Comparison of ENCODE assay signal across 8 mouse cellular contexts in genomic region chr9:44087761-44088455, GRCm38 (mm10). TPM values are rescaled to one million over a fixed set of nuclear protein-coding genes. Genes with fewer than 3 reads are reported as not detected.
A peak's percentile ranks its signal among the peaks of the same experiment; 100 is the strongest.
DNase-seq lines count a peak whose midpoint lies in the region; ATAC-seq lines count a peak whose summit lies in the region.

No protein-coding gene starts in this region.

- no peaks in the 10 kb centered on the region for H3K9me3 ChIP-seq in liver, embryonic 11.5 days (ENCODE audit: control insufficient read depth, low read length)
- H3K9me3 ChIP-seq in stomach, embryonic 14.5 days (ENCODE audit: control insufficient read depth, low read depth, low read length): no peaks in the 10 kb centered on the region
- H3K9me3 ChIP-seq in forebrain, embryonic 16.5 days (ENCODE audit: control insufficient read depth, low read length): no peaks in the 10 kb centered on the region

- peaks cover 31% of the 10 kb centered on the region for H3K4me1 ChIP-seq in liver, embryonic 11.5 days (replicated peaks; ENCODE audit: control insufficient read depth, insufficient read depth, low read length)
- H3K4me1 ChIP-seq in stomach, embryonic 14.5 days (ENCODE audit: control insufficient read depth, insufficient read depth, low read length): peaks cover 24% of the 10 kb centered on the region
- H3K4me1 ChIP-seq in forebrain, embryonic 16.5 days (replicated peaks; ENCODE audit: control insufficient read depth, insufficient read depth, low read length): peaks cover 36% of the 10 kb centered on the region

- peaks cover 13% of the 10 kb centered on the region; the same call in 1 of the 2 replicates for H3K27me3 ChIP-seq in liver, embryonic 11.5 days (replicated peaks; ENCODE audit: control insufficient read depth, insufficient read depth, low read length)
- H3K27me3 ChIP-seq in stomach, embryonic 14.5 days (ENCODE audit: control insufficient read depth, insufficient read depth, low read length): 0 out of 2 replicates have a peak, but pooled peaks cover 6% of the 10 kb centered on the region
- H3K27me3 ChIP-seq in forebrain, embryonic 16.5 days (replicated peaks; ENCODE audit: control insufficient read depth, insufficient read depth, low read length): 0 out of 2 replicates have a peak, but pooled peaks cover 8% of the 10 kb centered on the region

- ATAC-seq in liver, embryonic 11.5 days (replicated peaks; ENCODE audit: low FRiP score): no peak
- no peak; the same call in 1 of the 2 replicates for ATAC-seq in stomach, embryonic 14.5 days (ENCODE audit: insufficient number of reproducible peaks, insufficient read depth, low FRiP score, low read depth)
- no peak for ATAC-seq in forebrain, embryonic 16.5 days

- no peak for DNase-seq in liver, embryonic 11.5 days (ENCODE audit: low spot score)
- DNase-seq in liver: no peak
- DNase-seq in cerebellum, postnatal 25 days: peak; percentile 60 to 68
- DNase-seq in heart, adult 18-20 months: peak; percentile 74 to 79
- peak; percentile 59 for DNase-seq in kidney, postnatal 10 days
- no peak for DNase-seq in lung, postnatal 10 days

- H3K27ac ChIP-seq in liver, embryonic 11.5 days (ENCODE audit: low read depth, low read length): no peak overlapping the region
- H3K27ac ChIP-seq in stomach, embryonic 14.5 days (ENCODE audit: low read length): peak overlapping the region; percentile 3; the same call in 1 of the 2 replicates
- no peak overlapping the region for H3K27ac ChIP-seq in forebrain, embryonic 16.5 days (ENCODE audit: low read length)

- no peak overlapping the region for H3K9ac ChIP-seq in liver, embryonic 11.5 days (ENCODE audit: low read depth, low read length)
- no peak overlapping the region for H3K9ac ChIP-seq in stomach, embryonic 14.5 days (replicated peaks; ENCODE audit: low read depth, low read length)
- H3K9ac ChIP-seq in forebrain, embryonic 16.5 days (replicated peaks; ENCODE audit: low read depth, low read length): no peak overlapping the region

- H3K4me3 ChIP-seq in liver, embryonic 11.5 days (ENCODE audit: low read depth, low read length): no peak overlapping the region
- H3K4me3 ChIP-seq in stomach, embryonic 14.5 days (ENCODE audit: low read depth, low read length): no peak overlapping the region
- no peak overlapping the region for H3K4me3 ChIP-seq in forebrain, embryonic 16.5 days (replicated peaks; ENCODE audit: low read length)

- peak overlapping the region; percentile 3; the same call in 1 of the 2 replicates for H3K4me2 ChIP-seq in liver, embryonic 11.5 days
- 0 out of 2 replicates have a peak overlapping the region, but pooled peaks have one; percentile 4 for H3K4me2 ChIP-seq in stomach, embryonic 14.5 days (replicated peaks; ENCODE audit: low read depth, low read length)
- no peak overlapping the region for H3K4me2 ChIP-seq in forebrain, embryonic 16.5 days (ENCODE audit: low read length)

- H3K36me3 ChIP-seq in liver, embryonic 11.5 days (ENCODE audit: control insufficient read depth, insufficient read depth, low read length): no peaks in the 10 kb centered on the region; the same call in 1 of the 2 replicates
- peaks cover 9% of the 10 kb centered on the region; the same call in 1 of the 2 replicates for H3K36me3 ChIP-seq in stomach, embryonic 14.5 days (ENCODE audit: control insufficient read depth, insufficient read depth, low read length)
- H3K36me3 ChIP-seq in forebrain, embryonic 16.5 days (ENCODE audit: control insufficient read depth, insufficient read depth): no peaks in the 10 kb centered on the region

- WGBS in liver, embryonic 11.5 days: 19% methylated on average over 15 of the region's 15 CpGs
- WGBS in stomach, embryonic 14.5 days: 5% methylated on average over 15 of the region's 15 CpGs
- WGBS in forebrain, embryonic 16.5 days: 12% methylated on average over 15 of the region's 15 CpGs

RNA-seq across cellular contexts. Expression of gene Mfrp, which starts 13.6 kb away (rescaled TPM):
- polyA plus RNA-seq in liver, embryonic 11.5 days (2014; fragmentation: Nextera tagmentation; extraction: Ambion mirVana): 0.14 TPM in 1 of 2 replicates, not detected in the other
- not detected for total RNA-seq in heart, adult 18-20 months (2021)
- polyA plus RNA-seq in stomach, embryonic 14.5 days (2014; fragmentation: Nextera tagmentation; extraction: Ambion mirVana): 0.26 and 0.28 TPM in 2 replicates
- polyA plus RNA-seq in forebrain, embryonic 16.5 days (2015; fragmentation: Nextera tagmentation; extraction: Ambion mirVana): 0.12 TPM in 1 of 2 replicates, not detected in the other

RNA-seq across cellular contexts. Expression of gene C1qtnf5, which starts 19.1 kb away (rescaled TPM):
- polyA plus RNA-seq in liver, embryonic 11.5 days (2014; fragmentation: Nextera tagmentation; extraction: Ambion mirVana): 0.13 and 0.26 TPM in 2 replicates
- 1 to 10 TPM; 5.6 to 5.9 TPM for total RNA-seq in heart, adult 18-20 months (2021)
- polyA plus RNA-seq in stomach, embryonic 14.5 days (2014; fragmentation: Nextera tagmentation; extraction: Ambion mirVana): 2.3 and 2.8 TPM in 2 replicates
- 2.3 and 2.7 TPM in 2 replicates for polyA plus RNA-seq in forebrain, embryonic 16.5 days (2015; fragmentation: Nextera tagmentation; extraction: Ambion mirVana)

RNA-seq across cellular contexts. Expression of gene Usp2, which starts 21.1 kb away (rescaled TPM):
- polyA plus RNA-seq in liver, embryonic 11.5 days (2014; fragmentation: Nextera tagmentation; extraction: Ambion mirVana): 4.4 and 7.7 TPM in 2 replicates
- total RNA-seq in heart, adult 18-20 months (2021): 10 to 100 TPM; 89.8 to 95.9 TPM
- polyA plus RNA-seq in stomach, embryonic 14.5 days (2014; fragmentation: Nextera tagmentation; extraction: Ambion mirVana): 10.5 and 15.0 TPM in 2 replicates
- polyA plus RNA-seq in forebrain, embryonic 16.5 days (2015; fragmentation: Nextera tagmentation; extraction: Ambion mirVana): 13.6 and 13.7 TPM in 2 replicates

RNA-seq across cellular contexts. Expression of gene Gm49380, which starts 25.4 kb away (rescaled TPM):
- polyA plus RNA-seq in liver, embryonic 11.5 days (2014; fragmentation: Nextera tagmentation; extraction: Ambion mirVana): not detected in 2 replicates
- under 1 TPM in 1 of 2 experiments, not detected in 1; 0.37 TPM for total RNA-seq in heart, adult 18-20 months (2021)
- 0.43 and 0.52 TPM in 2 replicates for polyA plus RNA-seq in stomach, embryonic 14.5 days (2014; fragmentation: Nextera tagmentation; extraction: Ambion mirVana)
- polyA plus RNA-seq in forebrain, embryonic 16.5 days (2015; fragmentation: Nextera tagmentation; extraction: Ambion mirVana): 0.15 and 0.16 TPM in 2 replicates

RNA-seq across cellular contexts. Expression of gene Rnf26, which starts 25.4 kb away (rescaled TPM):
- polyA plus RNA-seq in liver, embryonic 11.5 days (2014; fragmentation: Nextera tagmentation; extraction: Ambion mirVana): 61.1 and 62.3 TPM in 2 replicates
- 1 to 10 TPM; 5.9 to 6.0 TPM for total RNA-seq in heart, adult 18-20 months (2021)
- polyA plus RNA-seq in stomach, embryonic 14.5 days (2014; fragmentation: Nextera tagmentation; extraction: Ambion mirVana): 61.7 and 66.7 TPM in 2 replicates
- polyA plus RNA-seq in forebrain, embryonic 16.5 days (2015; fragmentation: Nextera tagmentation; extraction: Ambion mirVana): 33.4 and 43.2 TPM in 2 replicates

Comparison
In these comparisons a context has a peak if more than half of its experiments do, and no peak if none do; other contexts are left out.
1. DNase-seq: peak in cerebellum, postnatal 25 days (2 of 2), heart, adult 18-20 months (2 of 2) and kidney, postnatal 10 days (single experiment); none in liver, embryonic 11.5 days (single experiment), liver (single experiment) and lung, postnatal 10 days (single experiment).